Mouse (Mus musculus) central nervous system, embryonic 11.5 days (tissue): Measurements from ENCODE around the gene Stk10. TPM values are rescaled to one million over a fixed set of nuclear protein-coding genes. Genes with fewer than 3 reads are reported as not detected.

ENCODE experiments used
- polyA plus RNA-seq: library from polyadenylated mRNA; depleted of rRNA; stranded (reverse); fragments of >200 nt; gene quantifications from 2 replicates; pipeline ENCODE4 v1.2.3, GENCODE M21; 2012; rRNA removed

Stk10 gene
- polyA plus RNA-seq: 4.6 and 4.7 TPM in 2 replicates

DNA sequence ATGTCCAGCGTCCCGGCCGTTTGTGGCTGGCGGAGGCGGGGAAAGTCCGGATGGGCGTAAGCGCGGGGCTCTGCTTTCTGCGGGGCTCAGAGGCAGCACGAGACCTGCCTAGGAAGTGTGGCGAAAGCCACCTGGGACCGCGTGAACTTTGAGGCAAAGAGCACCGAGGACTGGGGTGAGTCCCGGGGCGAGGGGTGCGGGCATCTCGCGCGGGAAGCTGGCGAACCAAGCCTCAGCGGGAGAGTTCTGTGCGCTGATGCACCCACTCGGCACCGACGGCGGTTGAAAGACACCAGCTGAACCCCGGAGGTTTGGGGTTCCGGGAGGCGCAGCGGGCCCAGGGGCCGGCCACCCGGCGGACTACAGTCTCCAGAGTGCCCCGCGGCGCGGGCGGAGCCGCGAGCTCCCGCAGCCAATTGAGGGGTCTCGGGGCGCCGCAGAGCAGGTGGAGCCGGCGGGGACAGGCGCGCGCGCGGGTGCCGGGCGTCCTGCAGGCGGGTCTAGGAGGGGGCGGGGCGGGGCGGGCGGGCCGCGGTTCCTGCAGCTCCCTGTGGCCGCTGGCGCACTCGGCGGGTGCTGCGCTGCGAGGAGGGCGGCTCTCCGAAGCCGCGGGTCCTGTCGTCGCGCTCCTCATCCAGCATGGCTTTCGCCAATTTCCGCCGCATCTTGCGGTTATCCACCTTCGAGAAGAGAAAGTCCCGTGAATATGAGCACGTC, at the start of gene Stk10:
Gene Stk10, plus strand, starts transcription at position 541 of the 717 bp plus-strand sequence.

GRCm38 (mm10) chr11:32531871-32532764, 987 bp upstream of the Stk10 start, which contains the start of gene Efcab9:
Gene Efcab9, minus strand, starts transcription at chr11:32532081.

GRCm38 (mm10) chr11:32642249-32642876, 109.3 kb downstream of the Stk10 start, which contains the start of gene Fbxw11:
Gene Fbxw11, plus strand, starts transcription at chr11:32642724.

Other genes starting within 250 kb of the Stk10 start
- gene Hba-a1, start 249.8 kb upstream of the Stk10 start, polyA plus RNA-seq: 4,618 and 5,929 TPM in 2 replicates
- gene Hbq1b, start 246.3 kb upstream of the Stk10 start, polyA plus RNA-seq: 9.1 and 13.0 TPM in 2 replicates
- 4,539 and 7,439 TPM in 2 replicates for gene Hba-a2, start 236.8 kb upstream of the Stk10 start, polyA plus RNA-seq
- 0.53 and 0.58 TPM in 2 replicates for gene Hbq1a, start 233.2 kb upstream of the Stk10 start, polyA plus RNA-seq
- 24.9 and 33.6 TPM in 2 replicates for gene Sh3pxd2b, start 185.5 kb upstream of the Stk10 start, polyA plus RNA-seq
- 60.2 and 74.3 TPM in 2 replicates for gene Ubtd2, start 77.9 kb upstream of the Stk10 start, polyA plus RNA-seq
- gene Efcab9, start 1.2 kb upstream of the Stk10 start, polyA plus RNA-seq: 0.13 and 0.25 TPM in 2 replicates
- gene Fbxw11, start 109.4 kb downstream of the Stk10 start, polyA plus RNA-seq: 51.1 and 64.2 TPM in 2 replicates